Mouse (Mus musculus) limb, embryonic 10.5 days (tissue): ENCODE measurements at regions not wholly inside any gene's neighbourhood (a gene's known extent, or its start where the extent isn't known, plus 50 kb on each side); places are given as distances from the start of the nearest gene placed in this dataset.

Experiments
- DNase-seq: peaks from one replicate; pipeline ENCODE4 v3.0.0-alpha.2; 2017; ENCODE audit warnings: low spot score
- H3K27ac ChIP-seq: fragments of 300-500 bp; sonication (generic); 2 replicates; pipeline ENCODE4 v1.5.1; 2016; ENCODE audit warnings: mild to moderate bottlenecking
- H3K27me3 ChIP-seq: fragments of 300-500 bp; sonication (generic); 2 replicates; pipeline ENCODE4 v1.6.1; 2016; ENCODE audit warnings: low read depth, mild to moderate bottlenecking; ENCODE audit not compliant: poor library complexity, severe bottlenecking
- H3K36me3 ChIP-seq: fragments of 300-500 bp; sonication (generic); 2 replicates; pipeline ENCODE4 v1.6.1; 2016; ENCODE audit warnings: mild to moderate bottlenecking, moderate library complexity
- H3K4me1 ChIP-seq: fragments of 300-500 bp; sonication (generic); 2 replicates; pipeline ENCODE4 v1.6.1; 2016
- H3K4me3 ChIP-seq: fragments of 300-500 bp; sonication (generic); 2 replicates; pipeline ENCODE4 v1.5.1; 2016; ENCODE audit warnings: mild to moderate bottlenecking, moderate library complexity
- H3K9me3 ChIP-seq: fragments of 300-500 bp; sonication (generic); replicated peaks from 2 replicates; pipeline ENCODE4 v1.6.1; 2016; ENCODE audit warnings: mild to moderate bottlenecking
- whole genome bisulfite sequencing: fragments of 180-500 bp; shearing (Covaris S2); methylation state at CpG from one replicate; pipeline ENCODE4 v1.1.7; 2016; 5-methylcytosine and 5-hydroxymethylcytosine counted together

DNA sequence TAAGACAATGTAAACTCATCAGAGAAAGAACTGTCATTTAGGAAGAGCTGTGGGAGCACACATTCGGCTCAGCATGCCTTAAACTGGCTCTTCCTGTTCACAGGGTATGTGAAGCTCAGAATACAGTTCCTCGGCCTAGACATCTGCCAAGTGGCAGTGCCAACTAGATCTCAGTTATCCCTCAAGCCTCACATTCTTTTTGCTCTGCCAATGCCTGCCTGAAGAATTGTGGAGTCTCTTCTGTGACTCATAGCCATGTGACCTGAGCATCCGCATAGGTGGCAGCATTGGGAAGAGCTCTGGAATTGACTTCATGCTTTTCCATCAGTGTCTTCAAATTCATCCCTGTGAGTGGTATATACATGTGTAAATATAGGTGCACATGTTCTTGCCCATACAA is 59.7 kb downstream of the Prlhr start:
- no peaks in the 10 kb centered on the region for H3K36me3 ChIP-seq
- DNase-seq, result no peak
- H3K27me3 ChIP-seq, result no peaks in the 10 kb centered on the region
- H3K4me3 ChIP-seq, result no peak overlapping the region
- WGBS, result 87% methylated on average over 3 of the region's 3 CpGs
- H3K9me3 ChIP-seq, result no peaks in the 10 kb centered on the region
- peaks cover 6% of the 10 kb centered on the region; the same call in 1 of the 2 replicates for H3K4me1 ChIP-seq
- no peak overlapping the region for H3K27ac ChIP-seq

DNA sequence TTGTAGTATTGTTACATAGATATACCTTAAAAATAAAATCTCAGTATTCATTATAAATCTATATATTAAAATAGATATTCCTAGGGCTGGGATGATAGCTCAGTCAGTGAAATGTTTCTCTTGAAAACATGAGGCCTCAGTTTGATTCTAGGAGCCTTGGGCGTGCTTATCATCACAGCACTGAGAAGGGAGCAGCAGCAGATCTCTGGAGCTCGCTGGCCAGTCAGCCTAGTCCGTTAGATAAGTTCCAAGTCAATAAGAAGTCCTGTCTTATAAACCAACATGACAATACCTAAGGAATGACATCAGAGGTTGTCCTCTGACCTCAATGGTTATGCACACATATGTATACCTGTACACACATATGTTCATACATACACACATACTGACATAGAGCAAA is 68.7 kb downstream of the Prlhr start:
- no peaks in the 10 kb centered on the region for H3K9me3 ChIP-seq
- H3K4me1 ChIP-seq, result no peaks in the 10 kb centered on the region
- H3K4me3 ChIP-seq, result no peak overlapping the region
- no peak overlapping the region for H3K27ac ChIP-seq
- H3K27me3 ChIP-seq, result no peaks in the 10 kb centered on the region
- no peaks in the 10 kb centered on the region for H3K36me3 ChIP-seq
- DNase-seq, result no peak
- 84% methylated on average over 3 of the region's 3 CpGs for WGBS

DNA sequence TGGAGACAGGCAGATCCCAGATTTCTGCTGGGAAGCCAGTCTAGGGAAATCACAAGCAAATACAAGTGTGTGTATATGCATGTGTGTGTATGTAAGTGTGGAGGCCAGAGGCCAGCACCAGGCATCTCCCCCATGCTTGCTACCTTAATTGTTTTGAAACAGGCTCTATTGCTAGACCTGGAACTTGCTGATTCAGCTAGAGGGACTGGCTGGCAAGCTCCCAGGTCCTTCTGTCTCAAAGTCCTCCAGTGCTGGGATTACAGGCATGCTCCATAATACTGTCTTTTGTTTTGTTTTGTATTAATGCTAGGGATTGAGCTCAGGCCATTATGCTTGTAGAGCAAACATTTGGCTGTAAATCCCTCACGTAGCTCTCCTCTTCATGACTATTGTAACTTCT is 70.4 kb downstream of the Prlhr start:
- Histone ChIP-seq H3K9me3 (no peaks in the 10 kb centered on the region), H3K4me1 (no peaks in the 10 kb centered on the region), H3K27ac (no peak overlapping the region), H3K27me3 (no peaks in the 10 kb centered on the region), H3K4me3 (no peak overlapping the region), H3K36me3 (no peaks in the 10 kb centered on the region)
- DNase-seq, result no peak
- 91% methylated on average over 1 of the region's 1 CpGs for WGBS

DNA sequence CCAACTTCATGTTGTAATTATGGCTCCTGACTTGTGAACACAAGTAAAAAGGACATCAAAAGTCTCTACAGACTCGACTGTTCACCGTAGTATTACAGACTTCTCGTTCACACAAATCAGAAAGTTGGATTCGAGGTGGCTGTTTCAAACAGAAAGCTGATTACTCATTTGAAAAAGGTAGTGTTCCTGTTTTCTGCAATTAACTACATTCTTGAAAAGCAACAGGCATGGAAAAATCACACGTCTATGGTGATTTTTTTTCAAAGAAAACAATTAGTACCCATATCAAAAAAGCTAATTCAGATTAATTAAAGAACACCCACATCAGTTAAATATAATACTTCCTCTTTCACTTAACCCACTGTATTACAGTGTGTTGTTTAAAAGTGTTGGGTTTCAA is 71.5 kb downstream of the Prlhr start:
- no peak for DNase-seq
- Histone ChIP-seq H3K4me3 (no peak overlapping the region), H3K27ac (no peak overlapping the region), H3K36me3 (no peaks in the 10 kb centered on the region), H3K9me3 (no peaks in the 10 kb centered on the region), H3K27me3 (no peaks in the 10 kb centered on the region), H3K4me1 (no peaks in the 10 kb centered on the region)
- WGBS, result 79% methylated on average over 5 of the region's 5 CpGs

DNA sequence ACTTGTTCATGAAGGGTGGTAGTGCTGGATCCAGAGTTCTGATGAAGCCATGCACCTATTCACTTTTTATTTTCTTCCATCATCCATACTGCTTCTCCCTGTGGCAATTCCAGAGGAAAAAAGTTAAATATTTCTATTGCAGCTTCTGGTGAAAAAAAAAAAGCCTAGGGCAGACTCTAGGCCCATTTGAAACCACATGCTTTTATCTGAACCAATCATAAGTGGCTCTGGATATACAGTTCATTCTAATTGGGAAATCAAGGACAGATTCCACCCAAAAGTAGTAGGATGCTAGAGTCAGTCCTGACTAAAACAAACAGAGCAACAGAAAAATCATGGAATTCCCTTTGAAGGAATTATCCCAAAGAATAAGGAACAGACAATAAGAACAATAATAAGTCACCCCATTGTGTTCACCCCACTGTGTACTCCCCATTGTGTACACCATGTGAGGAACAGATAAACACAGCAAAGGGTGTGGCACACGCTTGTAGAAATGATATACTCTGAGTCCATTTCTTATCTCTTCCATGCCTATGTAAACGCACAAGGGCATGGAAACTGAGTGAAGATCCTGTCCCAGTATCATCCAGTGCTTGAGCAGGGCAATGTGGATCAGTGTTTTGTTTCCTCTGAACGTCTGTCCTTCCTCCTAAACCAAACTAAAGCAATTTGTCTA is 81.4 kb downstream of the Prlhr start:
- no peaks in the 10 kb centered on the region for H3K9me3 ChIP-seq
- 81% methylated on average over 3 of the region's 3 CpGs for WGBS
- H3K4me3 ChIP-seq, result no peak overlapping the region
- H3K4me1 ChIP-seq, result peaks cover 38% of the 10 kb centered on the region
- no peak for DNase-seq
- no peaks in the 10 kb centered on the region for H3K36me3 ChIP-seq
- peaks cover 5% of the 10 kb centered on the region; the same call in 1 of the 2 replicates for H3K27me3 ChIP-seq
- H3K27ac ChIP-seq, result no peak overlapping the region; the same call in 1 of the 2 replicates

DNA sequence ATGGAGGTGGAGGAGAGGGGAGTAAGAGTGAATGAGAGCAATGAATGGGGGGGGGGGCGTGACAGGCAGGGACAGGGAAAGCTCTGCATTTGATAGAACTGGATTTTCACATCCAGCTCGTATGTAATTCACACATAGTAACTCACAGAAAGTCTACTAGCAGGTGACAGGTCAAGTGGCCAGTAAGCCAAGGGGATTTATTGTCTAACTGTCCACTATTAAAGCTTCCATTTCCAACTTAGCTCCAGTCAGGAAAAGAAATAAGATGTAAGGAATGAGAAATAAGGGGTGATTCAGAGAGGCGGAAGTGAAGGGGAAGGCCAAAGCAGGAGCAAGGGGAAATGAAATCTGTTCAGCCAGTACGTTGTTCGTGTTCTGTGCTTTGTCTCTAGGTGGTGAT is 83.4 kb downstream of the Prlhr start:
- Histone ChIP-seq H3K36me3 (no peaks in the 10 kb centered on the region), H3K9me3 (no peaks in the 10 kb centered on the region), H3K27ac (peak overlapping the region; percentile 69), H3K27me3 (peaks cover 17% of the 10 kb centered on the region; the same call in 1 of the 2 replicates), H3K4me1 (peaks cover 44% of the 10 kb centered on the region), H3K4me3 (no peak overlapping the region)
- WGBS, result 38% methylated on average over 4 of the region's 5 CpGs
- peak; percentile 42 for DNase-seq

DNA sequence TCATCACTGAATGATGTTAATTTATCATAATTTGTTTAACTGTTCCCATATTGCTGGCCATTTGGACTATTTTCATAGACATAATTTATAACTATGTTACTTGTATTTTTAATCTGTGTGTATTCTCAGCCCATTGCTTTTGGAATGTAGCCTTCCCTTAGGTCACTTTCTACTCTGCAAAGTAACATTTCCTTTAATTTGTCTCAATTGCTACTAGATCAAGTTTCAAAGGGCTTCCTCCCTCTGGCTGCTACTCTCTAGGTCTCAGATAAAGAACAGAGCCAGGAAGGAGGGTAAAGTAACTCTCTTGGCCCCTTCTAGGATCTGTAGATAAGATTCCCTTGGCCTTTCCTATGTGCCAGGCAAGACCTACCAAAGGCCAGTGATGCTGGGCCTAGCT is 85.4 kb downstream of the Prlhr start:
- Histone ChIP-seq H3K4me3 (no peak overlapping the region), H3K9me3 (no peaks in the 10 kb centered on the region)
- DNase-seq, result no peak

DNA sequence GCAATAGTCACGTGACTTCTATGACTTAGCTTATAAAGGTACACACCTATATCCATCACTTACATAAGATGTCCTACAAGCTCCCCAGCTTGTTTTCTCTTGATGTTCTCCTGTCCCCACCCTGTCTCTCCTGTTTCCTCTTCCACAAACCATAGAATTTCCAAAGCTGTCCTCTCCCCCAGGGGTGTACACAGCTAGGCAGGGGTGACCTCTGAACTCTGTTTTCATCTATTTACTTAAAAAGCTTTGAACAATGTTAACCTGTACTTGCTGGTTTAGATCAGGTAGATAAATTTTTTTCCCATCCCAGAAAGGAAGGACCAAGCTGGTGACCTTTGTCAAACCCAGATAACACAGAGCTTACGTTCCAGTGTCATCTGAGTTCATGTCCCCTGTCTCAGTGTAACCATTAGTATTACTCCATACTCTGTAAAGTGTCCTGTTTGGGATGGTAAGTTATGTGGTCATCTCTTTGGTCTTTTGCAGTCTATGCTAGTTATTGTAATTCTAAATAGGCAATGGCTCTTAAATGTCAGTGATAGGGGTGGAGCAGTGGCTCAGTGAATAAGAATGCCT is 89.0 kb downstream of the Prlhr start:
- 80% methylated on average over 2 of the region's 2 CpGs for WGBS
- no peak for DNase-seq
- no peaks in the 10 kb centered on the region for H3K36me3 ChIP-seq
- H3K4me3 ChIP-seq, result no peak overlapping the region
- no peak overlapping the region for H3K27ac ChIP-seq
- H3K9me3 ChIP-seq, result no peaks in the 10 kb centered on the region
- H3K4me1 ChIP-seq, result peaks cover 32% of the 10 kb centered on the region
- H3K27me3 ChIP-seq, result peaks cover 30% of the 10 kb centered on the region; the same call in 1 of the 2 replicates

More for the DNA sequence above, 85.4 kb downstream of the Prlhr start:
- H3K27ac ChIP-seq, result peak overlapping the region; percentile 53; the same call in 1 of the 2 replicates
- peaks cover 47% of the 10 kb centered on the region for H3K4me1 ChIP-seq
- H3K36me3 ChIP-seq, result no peaks in the 10 kb centered on the region
- peaks cover 21% of the 10 kb centered on the region; the same call in 1 of the 2 replicates for H3K27me3 ChIP-seq

DNA sequence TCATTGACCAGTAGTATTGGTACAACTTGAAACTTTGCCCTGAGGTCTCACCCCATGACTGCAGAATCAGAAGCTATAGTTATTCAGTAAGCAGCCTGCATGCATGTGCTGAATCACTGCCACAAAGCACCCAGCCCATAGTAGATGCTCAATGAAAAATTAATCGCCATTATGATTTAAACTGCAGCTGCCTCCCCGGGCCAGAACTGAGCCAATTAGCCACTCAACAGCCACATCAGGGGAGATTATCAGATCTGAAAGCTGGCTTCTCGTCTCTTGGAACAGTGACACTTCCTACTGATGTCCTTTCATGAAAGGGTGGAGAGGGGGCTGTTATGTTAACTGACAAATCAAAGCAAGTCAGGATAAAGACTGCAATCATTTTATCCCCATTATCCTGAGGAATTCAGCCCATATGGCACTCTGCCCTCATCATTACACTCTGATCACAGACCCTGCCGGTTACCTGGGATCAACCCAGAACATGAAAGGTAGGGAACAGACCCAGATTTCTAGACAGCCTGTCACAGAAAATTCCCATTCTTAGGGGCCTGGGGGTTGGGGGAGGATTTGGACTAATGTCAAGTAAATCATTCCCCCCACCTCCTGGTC is 104.0 kb downstream of the Prlhr start:
- Histone ChIP-seq H3K4me3 (no peak overlapping the region), H3K4me1 (peaks cover 26% of the 10 kb centered on the region), H3K27me3 (no peaks in the 10 kb centered on the region), H3K36me3 (no peaks in the 10 kb centered on the region), H3K27ac (no peak overlapping the region), H3K9me3 (no peaks in the 10 kb centered on the region)
- WGBS, result 39% methylated on average over 4 of the region's 4 CpGs
- DNase-seq, result no peak

DNA sequence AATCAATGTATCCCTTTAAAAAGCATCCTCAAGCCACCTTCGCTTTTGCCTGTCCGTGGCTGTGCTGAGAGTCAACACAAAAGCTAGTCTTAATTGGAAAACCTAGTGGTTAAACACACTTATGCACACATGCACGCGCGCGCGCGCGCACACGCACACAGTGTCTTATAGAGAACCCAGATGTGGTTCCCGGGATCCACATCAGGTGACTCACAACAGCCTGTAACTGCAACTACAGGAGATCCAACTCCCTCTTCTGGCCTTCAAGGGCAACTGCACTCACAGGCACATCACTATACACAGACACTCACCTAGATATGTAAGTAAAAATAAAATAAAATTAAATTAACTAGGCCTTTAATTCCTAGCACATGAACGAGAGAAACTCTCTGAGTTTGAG is 118.4 kb upstream of the Fam204a start:
- H3K27me3 ChIP-seq, result 0 out of 2 replicates have a peak, but pooled peaks cover 5% of the 10 kb centered on the region

DNA sequence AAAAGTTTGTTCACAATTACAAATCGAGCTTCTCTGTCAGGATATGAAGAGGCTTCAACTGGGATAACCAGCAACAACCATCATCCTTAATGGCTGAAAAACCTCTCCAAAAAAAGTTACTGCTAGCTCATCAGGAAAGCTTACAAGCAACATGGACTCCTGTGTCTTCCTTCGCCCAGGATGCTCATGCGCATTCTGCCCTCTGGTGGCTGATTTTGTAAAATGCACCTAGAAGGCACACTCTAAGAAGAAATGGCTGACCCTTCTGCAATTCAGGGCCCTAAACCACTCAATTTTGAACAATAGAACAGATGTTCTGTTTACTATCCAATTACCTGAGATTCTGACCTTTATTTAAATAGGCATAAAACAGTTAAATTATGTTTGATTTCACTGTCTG is 115.0 kb upstream of the Fam204a start:
- peak; percentile 77 for DNase-seq
- Histone ChIP-seq H3K27ac (no peak overlapping the region), H3K27me3 (0 out of 2 replicates have a peak, but pooled peaks cover 5% of the 10 kb centered on the region), H3K36me3 (no peaks in the 10 kb centered on the region), H3K9me3 (no peaks in the 10 kb centered on the region), H3K4me3 (no peak overlapping the region), H3K4me1 (peaks cover 10% of the 10 kb centered on the region; the same call in 1 of the 2 replicates)
- 12% methylated on average over 3 of the region's 3 CpGs for WGBS

More for the DNA sequence above, 118.4 kb upstream of the Fam204a start:
- no peak for DNase-seq
- H3K27ac ChIP-seq, result no peak overlapping the region
- WGBS, result 96% methylated on average over 12 of the region's 12 CpGs
- H3K4me1 ChIP-seq, result 0 out of 2 replicates have a peak, but pooled peaks cover 5% of the 10 kb centered on the region
- H3K9me3 ChIP-seq, result no peaks in the 10 kb centered on the region
- H3K4me3 ChIP-seq, result no peak overlapping the region
- H3K36me3 ChIP-seq, result no peaks in the 10 kb centered on the region

DNA sequence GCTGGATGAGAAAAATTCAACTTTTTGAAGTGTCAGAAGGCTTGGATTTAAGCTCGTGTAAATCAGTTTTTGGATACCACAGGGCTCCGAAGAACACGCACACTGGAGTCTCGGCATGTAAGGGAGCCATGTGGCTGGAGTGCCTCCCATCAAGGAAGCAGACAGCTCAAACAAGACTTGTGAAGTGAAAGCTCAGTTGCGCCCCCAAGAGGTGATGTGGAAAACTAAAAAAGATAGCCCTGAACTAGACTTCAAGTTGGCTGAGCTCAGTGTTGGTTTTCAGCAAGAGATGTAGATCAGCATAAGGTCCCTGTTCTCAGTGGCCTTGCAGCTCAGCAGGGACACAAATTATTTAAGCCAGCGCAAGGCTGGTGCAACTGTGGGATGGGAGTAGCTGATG is 113.7 kb upstream of the Fam204a start:
- peaks cover 18% of the 10 kb centered on the region; the same call in 1 of the 2 replicates for H3K27me3 ChIP-seq
- H3K27ac ChIP-seq, result no peak overlapping the region
- peaks cover 10% of the 10 kb centered on the region; the same call in 1 of the 2 replicates for H3K4me1 ChIP-seq
- no peak overlapping the region for H3K4me3 ChIP-seq
- no peaks in the 10 kb centered on the region for H3K9me3 ChIP-seq
- no peak for DNase-seq
- no peaks in the 10 kb centered on the region for H3K36me3 ChIP-seq
- WGBS, result 72% methylated on average over 6 of the region's 6 CpGs

DNA sequence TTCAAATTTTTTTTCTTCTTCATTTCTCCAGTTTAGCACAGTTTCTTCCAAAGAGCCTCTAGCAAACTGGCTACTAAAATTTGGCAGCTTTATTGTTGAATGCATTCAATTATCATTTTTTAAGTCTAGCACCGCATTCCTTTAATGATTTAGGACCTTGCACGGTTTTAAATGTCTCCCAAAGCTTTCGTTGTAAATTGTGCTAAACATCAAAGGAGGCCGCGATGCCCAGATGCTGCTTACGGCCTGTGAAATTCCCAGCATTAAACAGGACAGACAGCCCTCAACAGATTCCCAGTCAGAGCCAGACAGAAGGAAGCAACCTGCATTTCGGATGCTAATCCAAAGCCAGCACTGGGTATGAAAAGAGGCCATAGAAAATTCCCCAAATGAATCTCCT is 108.0 kb upstream of the Fam204a start:
- no peaks in the 10 kb centered on the region for H3K9me3 ChIP-seq
- H3K27me3 ChIP-seq, result peaks cover 27% of the 10 kb centered on the region; the same call in 1 of the 2 replicates
- H3K27ac ChIP-seq, result no peak overlapping the region
- 21% methylated on average over 7 of the region's 7 CpGs for WGBS
- H3K4me1 ChIP-seq, result peaks cover 23% of the 10 kb centered on the region
- DNase-seq, result peak; percentile 61
- H3K36me3 ChIP-seq, result no peaks in the 10 kb centered on the region
- H3K4me3 ChIP-seq, result no peak overlapping the region
